Mouse (Mus musculus) adrenal gland, adult 18-20 months (tissue): ENCODE data around the gene Atp6v0b. TPM values are rescaled to one million over a fixed set of nuclear protein-coding genes. Genes with fewer than 3 reads are reported as not detected.
A peak's percentile ranks its signal among the peaks of the same experiment; 100 is the strongest.

Source experiments
- DNase-seq, 2 experiments: peaks; one replicate each; pipeline ENCODE4 v3.0.0; 2021 to 2022; ENCODE audit warnings: low spot score in 2 of 2
- total RNA-seq, 2 experiments: library from RNA; stranded (reverse); gene quantifications; 1 replicate in 1 of 2; 2 replicates in 1 of 2; pipeline ENCODE4 v1.2.3; 2021

Gene Atp6v0b
- total RNA-seq, 2 experiments from 2014 or later = 222 to 245 TPM

GRCm38 (mm10) chr4:117912131-117912561 is 25.0 kb upstream of the Atp6v0b start:
- DNase-seq = no peak

GRCm38 (mm10) chr4:117908834-117909453 is 21.8 kb upstream of the Atp6v0b start:
- DNase-seq = no peak

- DNase-seq = no peak
These were observed 19.1 kb upstream of the Atp6v0b start for GRCm38 (mm10) chr4:117906196-117906595.

GRCm38 (mm10) chr4:117904761-117905160 is 17.6 kb upstream of the Atp6v0b start:
- no peak for DNase-seq

DNA sequence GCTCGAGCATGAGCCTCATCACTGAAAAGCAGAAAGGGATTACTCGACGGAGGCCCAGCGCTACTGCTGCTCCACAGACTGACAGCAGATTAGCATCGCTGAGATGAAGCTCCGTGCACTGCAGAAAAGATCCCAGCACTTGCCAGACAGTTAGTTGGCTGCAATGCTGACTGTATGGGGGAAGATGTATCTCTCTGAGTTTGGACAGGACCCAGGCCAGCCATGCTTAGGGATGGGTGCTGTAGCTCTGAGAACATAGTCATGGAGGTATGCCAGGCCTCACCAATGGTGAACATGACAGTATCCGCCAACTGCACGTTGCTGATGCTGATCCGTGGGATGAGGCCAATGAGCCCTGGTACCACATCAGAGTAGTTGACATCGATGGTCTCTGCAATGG is 17.0 kb upstream of the Atp6v0b start:
- no peak for DNase-seq

- no peak for DNase-seq
These were observed 11.0 kb upstream of the Atp6v0b start for GRCm38 (mm10) chr4:117898111-117898510.

DNA sequence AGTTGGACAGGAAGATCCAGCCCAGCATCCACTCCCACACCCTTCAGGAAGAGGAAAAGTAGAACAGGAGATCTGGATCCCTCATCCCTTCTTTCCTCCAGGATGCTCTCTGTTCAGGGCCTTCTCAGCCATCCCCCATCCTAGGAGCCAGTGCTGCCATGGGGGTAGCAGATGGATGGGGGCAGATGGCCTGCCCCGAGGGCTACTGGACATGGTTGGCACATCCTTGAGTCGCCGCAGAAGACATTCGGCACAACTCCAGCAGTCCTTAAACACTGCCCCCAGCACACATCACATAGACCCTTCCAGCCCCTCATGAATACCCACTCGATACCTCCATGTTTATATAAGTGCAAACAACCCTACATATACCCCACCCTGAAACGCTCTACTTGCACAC is 8.9 kb upstream of the Atp6v0b start:
- DNase-seq = no peak

DNA sequence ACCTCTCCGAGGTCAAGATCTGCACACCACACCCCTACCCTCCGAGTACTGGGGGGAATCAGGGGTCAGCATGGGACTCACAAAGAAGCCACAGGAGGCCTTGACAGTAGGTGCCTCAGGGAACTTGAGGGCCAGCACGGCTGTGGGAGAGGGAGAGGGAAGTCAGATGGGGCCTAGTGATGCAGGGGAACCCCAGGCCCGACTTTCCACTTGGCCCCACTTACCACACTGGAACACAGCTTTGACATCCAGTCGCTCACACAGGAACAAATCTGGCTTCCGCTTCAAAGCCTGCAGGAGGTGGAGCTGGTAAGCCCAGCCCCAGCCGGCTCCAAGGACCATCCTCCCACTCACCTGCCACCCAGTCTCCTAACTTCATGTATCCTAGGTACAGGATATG is 8.2 kb upstream of the Atp6v0b start:
- DNase-seq = no peak

GRCm38 (mm10) chr4:117894601-117895000 is 7.5 kb upstream of the Atp6v0b start:
- no peak for DNase-seq

DNA sequence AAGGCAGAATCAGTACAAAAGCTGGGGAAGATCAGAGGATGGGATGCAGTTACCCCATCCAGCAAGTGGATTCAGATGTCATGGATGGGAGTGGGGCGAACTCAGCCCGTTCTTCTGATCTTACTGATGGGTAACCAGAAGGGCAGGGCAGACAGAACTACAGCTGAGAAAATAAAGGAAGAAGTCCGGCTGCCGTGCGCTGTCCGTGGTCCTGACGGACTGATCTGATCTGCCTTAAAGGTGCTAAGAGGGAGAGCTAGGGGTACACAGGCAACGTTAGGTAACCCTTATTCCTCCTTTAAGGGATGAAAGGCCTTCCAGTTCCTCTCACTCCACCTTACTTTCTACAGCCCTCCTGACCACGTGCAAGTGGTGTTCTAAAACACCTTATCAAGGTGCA is 6.2 kb upstream of the Atp6v0b start:
- peak; percentile 58 to 66 for DNase-seq

DNA sequence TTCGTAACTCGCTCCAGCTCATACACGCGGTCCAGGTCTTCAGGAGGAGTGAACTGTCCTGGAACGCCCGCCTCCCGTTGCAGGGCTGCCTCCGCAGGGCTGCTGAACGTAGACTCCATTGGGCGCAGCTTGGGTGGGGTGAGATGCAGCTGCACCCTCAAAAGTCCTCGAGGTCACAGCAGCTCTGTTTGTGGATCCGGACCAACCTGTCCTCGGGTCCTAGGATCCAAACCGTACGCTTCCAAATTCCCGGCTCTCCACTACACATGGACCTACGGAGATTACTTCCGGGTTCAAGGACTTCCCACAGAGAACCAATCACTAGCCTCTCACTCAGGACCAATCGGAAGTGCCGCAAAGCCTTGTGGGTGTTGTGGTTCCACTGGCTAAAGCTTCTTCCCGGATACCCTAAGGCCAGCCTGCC is 4.6 kb upstream of the Atp6v0b start, which contains the start of gene Dph2:
TSS of gene Dph2 (minus strand) at position 295 of the 424 bp plus-strand sequence.
- peak; percentile 63 to 66 for DNase-seq

- DNase-seq = no peak
These were observed 3.6 kb upstream of the Atp6v0b start for GRCm38 (mm10) chr4:117890750-117891149.

GRCm38 (mm10) chr4:117890031-117890430 is 2.9 kb upstream of the Atp6v0b start:
- no peak for DNase-seq

- DNase-seq = no peak
These were observed 2.3 kb upstream of the Atp6v0b start for GRCm38 (mm10) chr4:117889471-117889870.

DNA sequence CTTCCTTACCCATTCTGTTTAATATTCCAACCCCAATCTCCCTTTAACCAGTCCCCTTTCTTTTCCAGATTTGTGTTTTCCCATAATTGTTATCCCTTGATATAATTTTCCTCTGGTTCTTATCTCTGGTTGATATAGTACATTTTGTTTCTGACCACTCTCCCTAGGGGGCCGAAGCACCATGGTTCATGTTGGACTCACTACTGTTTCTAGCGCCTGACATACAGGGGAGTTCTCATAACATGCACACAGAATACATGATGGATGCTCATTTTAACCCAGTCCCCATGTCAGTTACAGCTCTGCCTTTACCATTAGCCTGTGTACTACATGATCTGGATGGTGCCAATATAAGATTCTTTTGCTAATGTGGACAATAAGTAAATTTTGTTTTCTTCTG is 787 bp upstream of the Atp6v0b start:
- DNase-seq = no peak

GRCm38 (mm10) chr4:117886644-117887043 is 489 bp downstream of the Atp6v0b start:
- DNase-seq = peak in 1 of 2 experiments; percentile 37

GRCm38 (mm10) chr4:117885994-117886393 is 1.1 kb downstream of the Atp6v0b start:
- no peak for DNase-seq

- DNase-seq = no peak
These were observed 2.0 kb downstream of the Atp6v0b start for GRCm38 (mm10) chr4:117885093-117885492.

DNA sequence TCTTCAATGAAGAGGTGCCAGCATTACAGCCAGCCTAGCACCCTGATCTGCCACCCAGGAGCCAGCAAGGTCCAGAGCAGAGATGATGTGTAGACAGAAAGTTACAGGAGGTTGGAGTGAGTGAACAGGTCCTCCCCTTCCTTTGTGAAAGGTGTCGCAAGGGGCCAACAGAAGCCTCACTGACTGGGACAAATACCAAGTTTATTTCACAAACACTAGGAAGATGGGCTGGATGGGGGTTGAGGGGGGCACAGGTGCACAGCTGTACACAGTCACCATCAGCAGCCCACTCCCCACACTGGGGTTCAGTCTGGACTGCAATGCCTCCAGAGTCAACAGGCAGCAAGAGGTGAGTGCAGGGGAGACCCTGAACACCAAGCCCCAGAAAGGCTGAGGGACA is 3.0 kb downstream of the Atp6v0b start:
- DNase-seq = no peak

- DNase-seq = peak; percentile 57 to 60
These were observed 4.1 kb downstream of the Atp6v0b start, which contains the start of gene B4galt2 for GRCm38 (mm10) chr4:117882701-117883691. B4galt2 (minus strand) TSS chr4:117883487.

GRCm38 (mm10) chr4:117878703-117879102 is 8.4 kb downstream of the Atp6v0b start:
- no peak for DNase-seq

DNA sequence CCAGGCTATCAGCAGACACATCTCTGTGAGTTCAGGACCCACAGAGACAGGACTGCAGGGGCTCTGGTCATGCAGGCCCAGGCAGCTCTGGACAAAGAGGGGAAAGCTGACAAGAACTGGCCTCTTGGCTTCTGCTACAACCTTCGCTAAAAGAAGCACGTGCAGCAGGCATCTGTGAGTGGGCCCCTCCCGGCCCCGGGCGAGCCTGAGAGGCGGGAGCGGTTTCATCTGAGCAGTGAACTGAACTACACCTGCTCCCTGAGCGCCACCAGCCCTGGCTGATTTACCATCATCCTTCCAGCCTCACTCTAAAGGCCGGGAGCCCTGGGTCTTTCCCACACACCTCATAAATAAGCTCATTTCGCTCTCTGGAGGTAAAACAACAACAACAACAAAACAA is 8.8 kb downstream of the Atp6v0b start:
- DNase-seq = no peak
